Mouse (Mus musculus) cerebellum, adult 8-10 months (tissue): ENCODE results near the gene Ddx43.

ENCODE experiments used
- DNase-seq: peaks from one replicate; pipeline ENCODE4 v3.0.0; 2022

Ddx43 gene

DNA sequence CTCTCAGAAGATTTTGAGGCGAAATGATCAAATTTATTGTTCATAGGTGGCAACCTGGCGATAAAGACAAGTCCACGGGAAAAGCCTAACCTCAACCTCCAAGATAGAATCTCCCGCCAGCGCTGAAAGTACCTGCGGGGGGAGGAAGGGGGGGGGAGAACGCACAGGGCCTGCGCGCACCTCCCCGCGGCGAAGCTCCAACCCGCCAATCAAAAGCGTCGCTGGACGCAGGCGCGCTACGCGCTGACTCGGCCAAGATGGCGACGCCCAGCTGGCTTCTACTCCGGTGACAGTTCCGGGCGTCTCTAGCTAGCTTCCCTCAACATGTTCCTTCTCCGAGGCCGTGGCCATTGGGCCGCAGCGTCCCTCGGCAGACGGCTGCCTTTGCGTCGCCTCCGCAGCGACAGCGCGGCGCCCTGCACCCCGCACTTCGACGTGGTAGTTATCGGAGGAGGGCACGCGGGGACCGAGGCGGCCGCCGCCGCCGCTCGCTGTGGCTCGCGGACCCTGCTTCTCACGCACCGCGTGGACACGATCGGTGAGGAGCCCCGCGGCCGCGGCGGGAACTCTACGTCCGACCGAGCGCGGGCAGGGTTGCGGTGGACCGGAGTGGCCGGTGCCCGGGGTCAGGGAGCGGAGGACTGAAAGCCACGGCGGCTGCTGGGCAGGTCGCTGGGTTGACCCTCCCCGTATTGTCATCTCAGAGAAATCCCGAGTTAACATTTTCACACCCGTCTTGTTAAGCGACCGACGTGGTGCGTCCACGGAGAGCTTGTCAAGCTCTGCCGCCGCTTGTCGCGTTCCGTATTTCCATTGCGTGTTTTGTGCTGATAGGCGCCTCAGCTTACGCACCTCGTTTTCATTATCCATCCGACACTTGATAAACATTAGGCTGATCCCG is 52.6 kb downstream of the Ddx43 start, which contains the start of the genes Mto1 and Gm17324:
TSS of gene Mto1 (plus strand) at position 236 of the 901 bp plus-strand sequence.
TSS of gene Gm17324 (minus strand) at position 814 of the 901 bp plus-strand sequence.
- DNase-seq: peak; percentile 84

DNA sequence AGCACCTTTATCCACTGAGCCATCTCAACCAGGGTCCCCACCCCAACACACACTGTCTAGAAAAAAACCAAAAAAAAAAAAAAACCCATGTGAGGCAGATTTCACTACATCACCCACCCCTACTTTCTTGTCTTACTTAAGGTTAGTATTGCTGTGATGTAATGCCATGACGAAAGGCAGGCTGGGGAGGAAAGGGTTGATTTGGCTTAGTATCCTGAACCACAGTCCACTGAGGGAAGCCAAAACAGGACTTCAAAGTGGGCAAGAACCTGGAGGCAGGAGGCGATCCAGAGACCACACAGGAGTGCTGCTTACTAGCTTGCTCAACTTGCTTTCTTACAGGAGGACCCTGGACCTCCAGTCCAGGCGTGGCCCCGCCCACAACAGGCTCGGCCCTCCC is 54.8 kb downstream of the Ddx43 start:
- DNase-seq: no peak

DNA sequence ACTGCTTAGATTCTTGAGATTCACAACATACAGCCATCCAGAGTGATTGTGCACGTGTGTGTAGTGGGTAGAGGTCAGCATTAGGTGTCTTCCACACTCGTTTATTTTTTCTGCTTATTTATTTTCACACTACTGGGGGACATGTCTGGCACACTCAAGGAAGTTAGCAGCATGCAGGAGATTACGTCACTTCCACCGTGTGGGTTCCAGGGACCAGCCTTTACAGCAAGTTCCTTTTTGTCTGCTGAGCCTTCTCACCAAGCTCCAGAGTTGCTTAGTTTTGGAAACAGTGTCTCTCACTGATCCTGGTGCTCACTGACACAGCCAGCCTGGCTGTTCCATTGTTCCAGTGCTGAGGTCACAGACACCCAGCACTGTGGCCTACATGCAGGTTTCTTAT is 55.8 kb downstream of the Ddx43 start:
- DNase-seq: no peak

DNA sequence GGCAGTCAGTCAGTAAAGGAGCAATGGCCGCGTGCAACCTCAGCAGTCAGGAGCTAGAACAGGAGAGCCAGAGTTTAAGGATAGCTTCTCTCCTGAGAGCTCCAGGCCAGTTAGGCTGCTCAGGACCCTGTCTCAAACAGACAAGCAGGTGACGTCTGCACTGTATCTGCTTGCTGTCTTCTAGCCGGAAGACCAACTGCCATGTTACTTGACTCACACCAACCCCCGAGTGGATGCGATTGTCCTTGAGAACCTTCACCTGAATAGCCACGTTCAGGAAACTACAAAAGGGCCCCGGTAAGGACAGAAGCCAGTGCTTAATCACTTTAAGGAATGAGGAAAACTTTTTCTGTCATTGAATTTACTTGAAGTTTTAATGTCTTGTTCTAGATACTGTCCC is 61.4 kb downstream of the Ddx43 start:
- DNase-seq: no peak

DNA sequence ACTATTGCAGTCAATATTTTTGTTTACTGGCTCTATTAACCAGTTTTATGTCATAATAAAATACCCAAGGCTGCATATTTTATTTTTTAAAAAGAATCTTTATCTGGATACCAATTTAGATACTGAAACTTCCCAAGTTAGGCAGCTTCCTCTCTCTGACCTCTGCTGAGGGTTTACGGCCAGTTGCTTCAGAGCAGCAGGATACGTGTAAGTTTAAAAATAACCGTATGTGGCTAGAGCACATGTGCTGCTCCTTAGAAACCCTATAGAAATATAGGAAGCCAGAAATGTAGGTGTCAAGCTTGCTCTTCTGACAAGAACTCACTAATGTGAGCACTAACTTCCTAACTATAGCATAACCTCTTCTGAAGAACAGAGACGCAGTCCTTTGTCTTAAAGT is 67.8 kb downstream of the Ddx43 start:
- no peak for DNase-seq

DNA sequence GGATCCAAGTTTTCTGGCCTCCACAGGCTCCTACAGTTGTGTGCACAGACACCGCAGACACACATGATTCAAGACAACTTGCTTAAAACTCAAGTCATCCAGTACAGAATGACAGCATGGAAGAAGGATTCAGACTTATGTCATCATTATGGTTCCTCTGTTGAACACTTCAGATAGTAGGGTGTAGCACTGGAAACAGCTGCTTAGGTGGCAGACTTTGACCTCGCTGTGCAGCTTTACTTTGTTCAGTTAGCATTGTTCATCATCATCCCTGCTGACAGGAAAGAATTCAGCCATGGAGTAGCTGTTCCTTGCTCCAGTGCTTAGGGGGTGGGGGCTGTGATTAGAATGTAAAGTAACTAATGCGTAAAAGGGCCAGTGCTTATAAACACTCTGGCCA is 70.1 kb downstream of the Ddx43 start:
- no peak for DNase-seq
